Mouse (Mus musculus) cerebellum, adult 8-10 months (tissue): ENCODE data around the gene Ush2a.

Experiments
- DNase-seq: peaks from one replicate; pipeline ENCODE4 v3.0.0; 2022

Ush2a gene

DNA sequence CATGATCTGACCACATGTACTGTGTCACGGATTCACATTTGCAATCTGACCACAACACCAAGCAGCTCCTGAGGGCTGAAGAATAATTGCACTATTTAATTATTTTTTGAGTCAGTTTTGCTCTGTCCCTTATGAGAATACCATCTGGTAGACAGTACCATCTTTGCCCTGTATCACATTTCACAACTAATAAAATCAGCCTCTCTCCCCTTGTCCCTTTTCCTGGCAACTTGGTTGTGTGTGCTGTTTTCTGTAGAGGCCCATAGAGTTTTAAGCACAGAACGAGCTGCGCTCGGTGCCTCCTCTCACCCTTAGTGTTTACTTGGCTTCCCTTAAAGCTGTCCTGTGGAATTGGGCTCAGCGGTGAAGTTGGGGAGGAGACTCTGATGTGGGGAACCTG, 290.0 kb downstream of the Ush2a start:
- DNase-seq = no peak

DNA sequence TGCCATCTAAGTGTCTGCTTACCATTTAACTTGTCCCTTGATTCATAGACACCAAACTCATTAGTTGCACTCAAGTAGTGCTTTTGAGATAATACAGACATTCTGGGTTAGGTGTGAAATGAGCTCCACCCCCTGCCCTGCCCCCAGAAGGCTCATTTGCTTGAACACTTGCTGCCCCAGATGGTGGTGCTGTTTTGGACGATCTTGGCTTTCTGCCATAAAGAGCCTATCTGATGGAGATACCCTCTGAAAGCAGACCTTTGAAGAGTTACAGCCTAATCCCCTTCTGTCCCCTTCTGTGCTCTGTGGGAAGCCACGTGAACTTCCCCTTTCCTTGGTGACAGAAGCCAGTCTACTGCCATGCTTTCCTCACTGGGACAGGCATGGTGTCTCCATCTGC, 297.1 kb downstream of the Ush2a start:
- DNase-seq = no peak

DNA sequence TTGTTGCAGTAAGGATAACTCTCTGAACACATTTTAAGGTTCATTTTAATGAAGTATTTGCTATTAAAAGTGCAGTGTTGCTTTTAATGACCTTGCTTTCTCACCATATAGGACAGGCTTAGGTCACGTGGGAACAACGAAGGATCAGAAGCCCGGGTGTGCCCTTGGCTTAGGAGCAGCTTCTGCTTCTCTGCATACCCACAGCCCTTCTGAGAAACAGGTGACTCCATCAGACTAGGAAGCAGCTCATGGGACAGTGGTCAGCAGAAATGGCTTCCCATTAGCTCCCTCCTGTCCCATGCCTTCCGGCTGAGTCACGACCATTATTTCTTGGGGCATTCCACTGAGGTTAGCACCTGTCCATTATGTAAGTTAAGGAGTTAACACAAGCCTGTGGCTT, 304.4 kb downstream of the Ush2a start:
- DNase-seq = no peak

DNA sequence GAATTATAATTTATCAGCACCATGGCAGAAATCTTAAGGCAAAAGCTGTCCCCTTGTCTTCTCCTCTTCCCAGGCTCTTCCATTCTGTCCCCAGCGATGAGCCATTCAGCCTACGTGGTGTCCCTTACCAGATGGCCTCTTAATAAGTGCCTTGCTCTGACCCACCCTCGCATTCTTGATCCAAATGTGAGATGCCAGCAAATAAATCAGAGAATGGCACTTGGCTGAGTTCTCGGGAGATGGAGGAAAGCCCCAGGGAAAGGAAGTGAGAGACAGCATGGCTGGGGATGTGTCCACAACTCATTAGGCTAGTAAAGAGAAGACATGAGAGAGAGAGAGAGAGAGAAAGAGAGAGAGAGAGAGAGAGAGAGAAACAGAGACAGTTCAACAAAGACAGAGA, 305.7 kb downstream of the Ush2a start:
- no peak for DNase-seq

DNA sequence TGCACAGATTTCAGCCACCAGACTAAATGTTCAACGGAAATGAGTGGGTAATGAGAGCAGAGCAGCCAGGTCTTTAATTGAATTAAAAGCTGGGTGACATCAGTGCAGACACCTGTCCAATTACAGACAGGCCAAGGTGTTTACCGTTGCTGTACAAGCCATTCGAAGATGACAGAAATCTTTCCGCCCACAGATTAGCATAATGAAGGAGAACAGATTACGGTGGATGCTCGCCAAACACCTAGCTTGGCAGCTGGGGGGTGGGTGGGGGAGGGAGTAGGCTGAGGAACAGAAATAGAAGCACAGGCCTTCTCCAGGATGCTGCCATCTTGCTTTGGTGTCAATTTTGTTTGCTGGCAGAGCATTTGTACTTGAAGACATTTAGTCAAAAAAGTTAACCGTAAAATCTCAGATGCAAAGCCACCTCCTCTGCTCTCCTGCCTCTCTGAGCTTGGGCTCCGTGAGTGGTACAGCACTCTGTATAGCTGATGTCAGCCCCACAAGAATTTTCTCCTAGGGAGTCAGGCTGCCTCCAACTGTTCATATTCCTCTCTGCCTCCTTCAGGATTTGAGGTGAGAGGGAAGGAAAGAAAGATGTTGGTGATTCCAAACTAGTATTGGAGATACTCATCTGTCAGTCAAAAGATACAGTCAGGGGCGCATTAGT, 306.6 kb downstream of the Ush2a start:
- no peak for DNase-seq

DNA sequence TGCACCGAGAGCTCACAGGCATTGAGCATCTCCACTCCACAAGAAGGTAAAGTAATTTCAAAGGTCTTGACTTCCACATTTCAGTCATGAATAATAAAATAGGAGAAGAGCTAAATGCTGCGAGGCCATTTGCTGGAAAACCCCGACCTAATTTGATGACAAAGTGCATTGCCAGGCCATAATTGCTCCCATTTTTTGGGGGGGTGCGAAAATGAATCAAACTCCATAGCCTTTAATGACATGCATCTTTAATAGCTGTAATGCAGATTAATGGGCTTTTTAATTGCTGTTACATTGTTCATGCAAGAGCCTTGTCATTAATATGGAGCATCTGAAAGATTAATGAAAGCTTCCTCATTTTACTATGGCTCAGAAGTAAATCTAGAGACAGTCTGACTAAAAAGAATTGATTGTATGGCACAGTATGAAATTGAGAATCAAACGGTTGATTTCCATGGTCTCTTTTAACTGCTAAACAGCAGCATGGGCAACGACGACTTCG, 314.5 kb downstream of the Ush2a start:
- DNase-seq = no peak

DNA sequence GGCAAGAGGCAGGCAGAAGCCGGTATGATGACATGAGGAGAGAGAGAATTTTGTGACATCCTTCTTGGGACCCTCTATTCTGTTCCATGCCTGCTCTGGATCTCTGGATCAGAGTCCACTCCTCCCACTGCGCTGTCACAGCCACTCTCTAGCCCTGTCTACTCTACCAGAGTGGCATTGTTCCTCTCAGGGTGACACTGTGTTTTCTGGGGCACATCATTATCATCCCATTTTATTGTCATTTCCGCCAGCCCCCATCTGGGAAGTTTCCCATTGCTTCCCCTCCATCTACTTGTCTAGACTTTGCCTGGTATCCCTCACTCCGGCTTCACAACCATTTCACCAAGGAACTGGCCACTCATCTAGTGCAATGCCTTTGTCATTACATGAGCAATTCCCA, 315.6 kb downstream of the Ush2a start:
- no peak for DNase-seq

DNA sequence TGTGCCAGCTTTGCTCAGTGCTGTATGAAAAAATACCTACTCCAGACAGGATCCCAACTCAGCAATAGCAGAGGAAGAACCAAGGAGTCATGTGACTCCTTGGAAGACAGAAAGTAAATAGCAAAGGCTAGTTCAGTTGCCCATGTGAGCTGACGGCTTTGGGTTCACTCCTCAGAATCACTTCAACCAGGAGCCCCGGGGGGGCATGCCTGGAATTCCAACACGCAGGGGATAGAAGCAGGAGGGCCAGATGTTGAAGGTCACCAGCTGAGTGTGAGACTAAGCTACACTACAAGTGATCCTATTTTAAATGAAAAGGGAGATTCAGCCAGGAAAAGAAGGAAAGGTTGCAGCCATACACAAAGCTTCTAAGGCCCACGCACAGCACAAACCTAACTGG, 319.3 kb downstream of the Ush2a start:
- no peak for DNase-seq

DNA sequence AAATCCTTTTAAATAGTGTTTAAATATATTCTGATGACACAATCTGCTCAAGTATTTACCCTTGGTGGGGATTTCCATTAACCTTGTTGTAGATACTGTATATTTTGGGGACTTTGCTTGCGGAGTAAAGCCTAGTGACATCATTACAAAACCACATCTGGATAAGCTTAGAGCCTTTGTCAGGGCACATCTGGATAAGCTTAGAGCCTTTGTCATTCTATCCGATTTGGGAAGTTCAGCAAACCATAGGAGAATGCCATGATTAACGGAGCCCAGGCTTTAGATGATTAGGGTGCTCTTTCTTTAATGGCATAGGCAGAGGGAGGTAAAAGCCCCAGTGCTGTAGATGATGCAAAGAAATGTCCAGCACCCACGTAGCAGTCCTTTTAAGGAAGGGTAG, 333.4 kb downstream of the Ush2a start:
- DNase-seq = no peak

DNA sequence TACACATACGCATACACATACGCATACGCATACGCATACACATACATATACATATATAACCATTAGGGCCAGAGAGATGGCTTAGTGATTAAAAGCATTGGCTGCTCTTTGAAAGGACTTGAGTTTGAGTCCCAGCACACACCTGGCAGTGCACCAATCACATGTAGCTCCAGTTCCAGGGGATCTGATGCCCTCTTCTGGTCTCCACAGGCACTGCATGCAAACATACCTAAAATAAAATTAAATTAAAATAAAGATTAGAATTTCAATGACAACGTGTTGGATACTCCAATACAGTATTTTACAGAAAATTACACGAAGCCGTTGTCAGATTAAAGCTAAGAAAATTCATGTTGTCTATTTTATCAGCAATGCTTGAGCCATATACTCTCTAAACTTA, 336.2 kb downstream of the Ush2a start:
- DNase-seq = no peak

DNA sequence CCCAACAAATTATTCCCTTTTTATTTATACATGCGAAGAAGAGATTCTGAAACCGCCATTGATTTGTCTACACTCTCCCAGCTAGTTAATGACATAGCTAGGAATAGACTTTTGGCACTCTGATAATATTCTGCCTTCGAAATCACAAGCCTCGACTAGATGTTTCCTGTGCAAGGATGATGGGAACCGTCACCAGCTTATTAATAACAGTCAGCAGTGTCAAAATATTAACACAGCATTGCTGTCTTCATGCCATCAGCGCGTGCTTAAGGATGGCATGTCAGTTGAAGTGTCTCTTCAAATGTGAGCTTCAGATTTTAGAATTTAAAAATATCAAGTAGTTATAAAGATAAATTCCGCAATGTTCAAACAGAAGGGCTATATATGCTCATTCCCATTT, 337.3 kb downstream of the Ush2a start:
- no peak for DNase-seq

DNA sequence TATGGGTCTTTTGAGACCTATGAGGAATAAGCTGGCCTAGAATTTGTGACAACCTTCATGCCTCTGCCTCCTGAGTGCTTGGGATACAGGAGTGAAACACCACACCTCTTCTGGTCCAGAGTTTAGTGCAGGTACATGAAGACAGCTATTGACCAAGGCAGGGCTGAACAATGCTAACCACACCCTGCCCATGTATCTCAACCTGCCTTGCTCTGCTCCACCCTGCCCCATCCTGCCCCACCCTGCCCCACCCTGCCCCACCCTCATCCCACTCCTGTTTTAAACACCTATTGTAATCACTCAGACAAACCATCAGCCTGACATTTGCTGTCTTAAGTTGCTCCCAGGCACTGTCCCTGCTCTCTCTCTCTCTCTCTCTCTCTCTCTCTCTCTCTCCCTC, 344.6 kb downstream of the Ush2a start:
- no peak for DNase-seq

DNA sequence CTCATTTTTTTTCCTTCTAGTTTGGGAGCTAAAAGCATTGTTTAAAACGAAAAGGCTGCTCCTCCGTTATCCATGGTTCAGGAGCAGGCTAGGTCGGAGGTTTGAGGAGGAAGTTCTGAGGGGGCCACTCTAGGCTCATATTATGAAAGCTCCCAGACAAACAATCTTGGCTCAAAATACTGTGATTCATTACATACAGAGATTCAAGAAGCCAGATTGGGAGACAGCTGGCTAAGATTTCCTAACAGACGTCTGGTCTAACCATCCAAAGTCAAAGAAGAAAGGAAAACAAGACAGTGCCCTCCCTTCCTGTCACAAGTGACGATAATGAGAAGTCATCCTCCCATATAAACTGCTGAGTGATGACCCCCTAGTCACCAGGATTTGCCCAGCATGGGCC, 354.7 kb downstream of the Ush2a start:
- no peak for DNase-seq

DNA sequence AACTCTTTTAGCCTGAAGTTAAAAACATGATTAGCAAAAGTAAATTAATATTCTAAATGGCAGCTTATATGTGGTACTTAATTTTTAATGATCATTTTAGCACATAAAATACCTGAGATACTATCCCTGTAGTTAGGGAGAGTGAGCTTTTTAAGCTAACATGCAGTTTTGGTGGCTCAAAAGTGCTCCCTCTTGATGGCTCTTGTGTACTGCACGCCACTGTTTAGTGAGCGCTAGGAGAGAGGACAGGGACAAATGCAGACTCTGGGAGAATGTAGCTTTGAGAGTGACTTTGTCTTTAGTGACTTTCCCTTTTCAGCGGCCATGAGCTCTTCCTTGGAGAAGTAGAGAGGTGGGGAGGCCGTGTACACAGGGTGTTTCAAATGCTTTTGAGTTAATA, 371.9 kb downstream of the Ush2a start:
- DNase-seq = peak; percentile 1

DNA sequence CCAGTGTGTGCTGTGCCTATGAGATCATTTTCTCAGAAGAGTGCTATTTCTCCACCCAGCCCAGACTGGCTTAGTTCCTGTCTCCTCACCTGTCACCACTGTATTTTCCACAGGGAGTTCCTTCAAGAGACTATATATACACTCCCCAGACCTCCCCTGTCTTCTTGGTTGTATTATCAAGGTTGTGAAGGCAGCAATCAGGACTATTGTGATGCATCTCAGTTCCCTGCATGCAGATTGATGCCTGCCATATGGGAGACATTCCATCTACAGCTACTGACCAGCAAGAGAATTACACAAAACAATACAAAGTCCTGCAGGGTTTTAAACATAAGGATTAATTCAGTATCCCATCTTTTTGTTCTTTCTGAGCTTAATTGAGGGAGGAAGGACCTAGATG, 377.8 kb downstream of the Ush2a start:
- DNase-seq = no peak

DNA sequence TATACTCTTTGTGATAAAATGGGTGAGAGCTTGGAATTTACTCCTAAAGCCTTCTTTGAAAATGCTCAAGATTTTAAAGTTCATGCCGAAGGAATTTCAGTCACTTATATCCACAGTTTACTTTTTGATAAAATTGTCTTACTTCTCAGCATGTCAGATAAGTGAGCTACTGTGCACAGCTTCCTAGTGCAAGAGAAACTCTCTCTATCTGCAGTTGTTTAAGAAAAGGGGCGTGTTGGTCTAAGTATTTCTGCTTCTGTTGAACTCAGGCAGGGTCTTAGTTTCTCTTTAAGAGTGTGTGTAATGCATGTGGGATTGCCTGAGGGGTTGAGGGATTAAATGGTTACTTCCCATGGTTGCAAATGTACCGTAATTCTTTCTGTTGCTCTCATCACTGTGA, 381.3 kb downstream of the Ush2a start:
- DNase-seq = no peak

DNA sequence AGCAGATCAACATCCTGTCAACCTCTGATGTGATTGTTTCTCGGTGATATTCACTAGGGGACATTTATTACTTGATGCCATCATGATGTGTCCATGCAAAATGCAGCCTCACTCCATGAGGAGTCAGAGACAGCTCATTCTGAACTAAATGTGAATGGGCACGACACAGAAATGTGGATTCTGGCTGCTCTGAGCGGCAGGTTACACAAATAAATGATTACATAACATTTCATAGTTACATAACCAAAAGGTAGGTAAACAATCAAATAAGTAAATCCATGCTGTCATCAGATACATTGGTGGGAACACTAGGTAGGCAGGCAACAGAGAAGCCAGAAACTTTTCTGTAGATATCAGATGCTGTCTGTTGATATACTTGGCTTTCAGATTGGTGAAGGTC, 391.2 kb downstream of the Ush2a start:
- no peak for DNase-seq

DNA sequence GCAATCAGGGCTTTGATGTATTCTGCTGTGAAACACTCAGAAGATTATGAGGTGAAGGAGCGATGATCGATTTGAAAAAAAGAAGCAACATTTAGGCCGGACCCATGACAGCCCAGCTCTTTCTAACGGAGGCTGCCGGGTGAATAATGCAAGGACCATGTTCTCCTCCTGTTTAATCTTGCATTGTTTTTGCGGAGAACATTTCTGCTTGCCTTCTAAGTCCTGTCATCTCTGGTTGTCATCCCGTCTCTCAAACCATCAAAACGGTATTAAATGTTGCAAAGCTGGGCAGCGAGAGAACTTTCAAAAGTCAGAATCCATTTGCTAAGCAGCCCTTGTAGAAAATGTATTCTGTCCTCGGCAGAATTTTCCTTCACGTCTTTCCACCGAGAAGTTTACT, 394.3 kb downstream of the Ush2a start:
- no peak for DNase-seq

DNA sequence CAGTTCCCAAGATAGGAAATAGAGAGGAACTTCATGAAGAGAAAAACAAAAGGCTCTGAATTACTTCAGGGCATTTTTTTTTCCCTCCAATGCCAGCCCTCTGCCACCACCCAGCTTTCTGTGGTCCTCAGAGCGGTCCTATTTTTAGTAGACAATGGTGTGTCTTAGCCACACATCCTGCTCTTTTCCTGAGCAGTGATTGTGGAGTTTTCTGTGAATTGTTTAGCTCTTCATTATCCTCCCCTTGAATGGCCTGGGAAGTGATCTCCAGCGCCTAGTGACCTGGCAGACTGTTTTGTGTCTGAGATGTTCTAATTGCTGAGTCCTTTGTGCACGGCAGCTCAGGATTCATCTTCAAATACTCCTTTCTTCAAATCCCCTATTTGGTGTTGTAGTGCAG, 397.3 kb downstream of the Ush2a start:
- no peak for DNase-seq

DNA sequence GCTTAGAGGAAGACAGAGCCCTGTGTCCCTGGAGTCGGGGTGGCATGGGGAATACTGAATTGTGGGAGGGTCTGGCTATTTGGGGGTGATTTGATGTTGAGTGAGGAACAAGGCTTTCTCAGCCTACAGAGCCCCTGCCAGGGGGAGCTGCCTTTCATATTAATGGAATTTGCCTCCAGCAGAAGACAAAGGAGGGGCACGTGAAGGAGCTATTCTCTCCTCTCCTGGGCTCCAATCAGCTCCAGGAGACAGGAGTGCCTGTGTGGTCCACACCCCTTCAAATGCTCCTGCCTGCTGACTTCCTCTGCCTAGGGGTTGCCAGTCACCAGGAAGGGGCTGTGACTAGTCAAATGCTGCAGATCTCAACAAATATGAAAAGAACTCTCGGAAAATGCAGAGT, 398.5 kb downstream of the Ush2a start:
- DNase-seq = no peak

DNA sequence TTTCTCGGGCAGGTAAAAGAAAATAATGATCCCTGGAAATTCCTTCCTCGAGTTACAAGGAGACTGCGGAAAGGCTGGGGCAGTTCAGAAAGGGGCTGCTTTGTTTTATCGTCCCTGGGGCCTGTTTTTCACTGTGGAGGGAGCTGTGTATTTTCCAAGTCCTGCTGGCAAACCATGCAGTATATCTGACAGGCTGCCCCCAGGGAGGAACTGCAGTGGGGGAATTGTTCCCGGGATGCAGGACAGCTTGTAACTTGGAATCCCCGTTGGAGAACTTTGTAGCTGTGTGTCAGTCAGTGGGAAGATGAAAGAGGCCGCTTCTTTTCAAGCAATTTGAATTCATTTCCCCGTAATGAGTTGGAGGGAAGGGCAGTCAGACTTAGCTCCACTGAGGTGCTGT, 399.1 kb downstream of the Ush2a start:
- DNase-seq = no peak

DNA sequence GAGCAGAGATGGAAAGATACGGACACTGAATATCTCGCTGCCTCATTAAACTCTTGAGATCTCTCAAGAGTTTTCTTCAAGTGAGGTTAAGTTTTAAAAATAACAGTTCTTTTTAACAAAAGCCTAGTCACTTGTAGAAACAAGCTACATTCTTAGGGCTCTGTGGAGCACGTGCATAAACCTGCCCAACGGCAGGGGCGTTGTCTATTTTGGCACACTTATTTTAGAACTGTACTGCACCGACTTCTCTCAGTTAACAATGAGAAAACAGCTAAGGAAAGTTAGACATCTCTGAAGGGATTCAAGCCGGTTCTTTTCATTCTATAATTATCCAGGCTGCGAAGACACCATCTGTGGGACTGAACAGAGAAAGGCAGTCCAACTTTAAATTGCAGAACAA, 405.6 kb downstream of the Ush2a start:
- no peak for DNase-seq

DNA sequence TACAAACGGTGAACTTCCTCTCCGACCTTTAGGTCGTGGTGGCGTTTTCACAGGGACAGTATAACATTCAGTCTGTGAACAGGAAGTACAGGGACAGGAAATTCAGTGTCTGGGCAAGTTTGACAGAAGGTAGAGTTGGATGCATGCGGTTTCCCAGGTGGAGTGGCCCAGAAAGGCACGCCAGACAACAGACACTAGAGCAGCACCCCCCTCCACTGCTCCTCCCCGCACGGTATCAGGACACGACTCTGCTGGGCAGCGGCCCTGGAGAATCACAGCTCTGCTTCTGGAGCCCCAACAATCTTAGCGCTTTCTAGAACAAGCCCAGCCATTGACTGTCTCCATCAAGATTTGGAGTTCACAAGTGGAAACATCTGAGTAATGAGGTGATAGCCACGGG, 406.7 kb downstream of the Ush2a start:
- no peak for DNase-seq

DNA sequence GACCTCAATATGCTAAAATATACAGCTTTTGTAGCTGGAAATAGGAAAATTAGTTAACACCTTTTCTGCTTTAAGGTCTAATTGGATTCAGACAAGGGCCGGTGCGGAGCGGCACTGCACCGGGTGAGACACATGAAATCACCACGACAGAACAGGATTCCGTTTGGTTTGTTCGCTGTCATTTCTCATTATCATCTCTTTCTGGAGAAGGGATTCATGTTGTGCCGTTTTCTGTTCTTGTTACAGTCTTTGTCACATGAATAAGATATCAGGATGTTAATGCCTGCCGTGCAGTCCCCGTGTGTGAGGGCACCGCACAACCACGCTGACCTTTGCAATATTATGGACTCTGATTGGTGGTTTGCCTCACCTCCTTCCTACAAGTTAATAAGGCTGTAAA, 411.0 kb downstream of the Ush2a start:
- no peak for DNase-seq

DNA sequence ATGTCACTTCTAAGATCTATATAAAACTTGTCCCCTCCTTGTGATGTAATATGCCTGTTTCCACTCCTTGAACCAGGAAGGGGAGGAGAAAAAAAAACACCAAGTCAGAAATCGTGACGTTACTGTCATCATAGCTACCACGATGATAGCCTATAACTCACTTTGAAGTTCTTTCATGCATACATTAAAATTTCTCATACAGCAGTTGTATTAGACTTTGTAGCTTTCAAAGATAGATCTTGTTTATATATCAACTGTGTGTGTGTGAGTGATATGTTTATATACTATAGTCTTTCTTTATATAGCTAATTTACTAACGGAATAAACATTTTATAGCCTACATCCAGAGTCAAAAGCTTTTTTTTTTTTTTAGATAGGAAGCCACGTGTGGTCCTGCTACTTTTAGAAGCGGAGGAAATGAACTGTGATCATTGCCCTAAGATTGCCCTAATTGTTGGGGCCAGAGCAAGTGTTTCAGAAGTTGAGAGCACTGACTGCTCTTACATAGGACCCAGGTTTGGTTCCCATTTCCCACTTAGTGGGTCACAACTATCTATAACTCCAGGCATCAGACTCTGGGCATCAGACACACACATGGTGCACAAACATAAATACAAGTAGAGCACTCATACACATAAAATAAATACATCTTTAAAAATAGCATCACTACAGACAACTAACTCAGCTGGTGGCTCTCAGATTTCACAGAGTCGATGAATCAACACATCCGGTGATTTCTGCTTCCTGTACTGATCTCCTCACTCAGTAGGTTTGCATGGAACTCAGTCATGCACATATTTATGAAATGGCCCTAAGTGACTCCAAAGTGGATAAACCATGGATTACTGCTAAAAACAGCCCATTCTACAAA, 413.1 kb downstream of the Ush2a start:
- DNase-seq = no peak
